Mouse (Mus musculus) hindbrain, embryonic 11.5 days (tissue): ENCODE measurements around the gene Cdh11. TPM values are rescaled to one million over a fixed set of nuclear protein-coding genes. Genes with fewer than 3 reads are reported as not detected.

ENCODE experiments used
- ATAC-seq: fragments of 200-750 bp; cut with Nextera tagmentation; 2 replicates; pipeline ENCODE4 v1.8.0; 2017; ENCODE audit warnings: mild to moderate bottlenecking, moderate TSS enrichment, moderate library complexity; ENCODE audit not compliant: low FRiP score
- DNase-seq: peaks from one replicate; pipeline ENCODE4 v3.0.0-alpha.2; 2015; ENCODE audit warnings: low spot score
- H3K27ac ChIP-seq: fragments of 300-500 bp; sonication (generic); 2 replicates; pipeline ENCODE4 v1.5.1; 2014; ENCODE audit warnings: mild to moderate bottlenecking, low read depth, low read length
- H3K27me3 ChIP-seq: fragments of 300-500 bp; sonication (generic); 2 replicates; pipeline ENCODE4 v1.6.1; 2014; ENCODE audit warnings: mild to moderate bottlenecking, low read length, moderate library complexity, mixed read lengths; ENCODE audit not compliant: control insufficient read depth, insufficient read depth
- H3K36me3 ChIP-seq: fragments of 300-500 bp; sonication (generic); 2 replicates; pipeline ENCODE4 v1.6.1; 2014; ENCODE audit warnings: mild to moderate bottlenecking, low read length, moderate library complexity, mixed read lengths; ENCODE audit not compliant: control insufficient read depth, insufficient read depth
- H3K4me1 ChIP-seq: fragments of 300-500 bp; sonication (generic); replicated peaks from 2 replicates; pipeline ENCODE4 v1.6.1; 2014; ENCODE audit warnings: low read length, mixed read lengths; ENCODE audit not compliant: control insufficient read depth, insufficient read depth
- H3K4me2 ChIP-seq: fragments of 300-500 bp; sonication (generic); replicated peaks from 2 replicates; pipeline ENCODE4 v1.6.1; 2014; ENCODE audit warnings: mild to moderate bottlenecking, low read depth, low read length
- H3K4me3 ChIP-seq: fragments of 300-500 bp; sonication (generic); 2 replicates; pipeline ENCODE4 v1.5.1; 2014; ENCODE audit warnings: low read depth, low read length
- H3K9ac ChIP-seq: fragments of 300-500 bp; sonication (generic); 2 replicates; pipeline ENCODE4 v1.6.1; 2014; ENCODE audit warnings: low read depth, low read length
- H3K9me3 ChIP-seq: fragments of 300-500 bp; sonication (generic); 2 replicates; pipeline ENCODE4 v1.6.1; 2016; ENCODE audit warnings: low read length; ENCODE audit not compliant: control insufficient read depth
- WGBS: fragments of 180-500 bp; shearing (Covaris S2); extraction: QIAGEN DNeasy Blood & Tissue Kit; methylation state at CpG from one replicate; pipeline ENCODE4 v1.1.7; 2014; 5-methylcytosine and 5-hydroxymethylcytosine counted together
- polyA plus RNA-seq: library from polyadenylated mRNA; unstranded; fragments of >200 nt; fragmentation: Nextera tagmentation; extraction: Ambion mirVana; gene quantifications from 2 replicates; pipeline ENCODE4 v1.2.1, GENCODE M21; 2014

The Cdh11 gene
- polyA plus RNA-seq, 1 experiment from 2014 or later, result 81.7 TPM

DNA sequence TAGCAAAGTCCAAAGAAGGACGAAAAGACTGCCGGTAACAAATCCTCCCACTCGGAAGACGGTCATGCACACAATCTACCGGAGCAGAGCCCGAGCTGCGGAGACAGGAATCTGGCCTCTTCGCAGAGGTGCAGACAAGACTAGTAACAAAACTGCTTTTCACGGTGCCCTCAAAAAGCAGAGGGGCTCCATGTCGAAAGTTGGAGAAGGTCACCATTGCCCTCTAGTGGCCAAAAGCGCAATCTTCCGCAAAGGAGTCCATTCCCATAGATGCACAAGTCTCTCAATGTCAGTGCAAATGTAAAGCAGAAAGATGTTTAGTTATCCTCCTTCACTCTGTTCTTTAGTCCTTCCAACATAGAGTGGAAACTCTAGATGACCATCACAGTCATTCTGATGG is 4.5 kb downstream of the Cdh11 start:
- 0% methylated on average over 12 of the region's 12 CpGs for WGBS

GRCm38 (mm10) chr8:102774594-102774993 is 10.8 kb downstream of the Cdh11 start:
- DNase-seq (no peak), ATAC-seq (no peak)
- Histone ChIP-seq H3K36me3 (no peaks in the 10 kb centered on the region), H3K4me2 (no peak overlapping the region), H3K4me3 (no peak overlapping the region), H3K4me1 (no peaks in the 10 kb centered on the region), H3K27ac (no peak overlapping the region), H3K27me3 (no peaks in the 10 kb centered on the region), H3K9me3 (no peaks in the 10 kb centered on the region), H3K9ac (no peak overlapping the region)
- WGBS, result 88% methylated on average over 1 of the region's 1 CpGs

More for the DNA sequence above, 4.5 kb downstream of the Cdh11 start:
- Histone ChIP-seq H3K4me2 (peak overlapping the region; percentile 44), H3K27ac (no peak overlapping the region), H3K36me3 (no peaks in the 10 kb centered on the region), H3K9me3 (no peaks in the 10 kb centered on the region), H3K27me3 (peaks cover 3% of the 10 kb centered on the region; the same call in 1 of the 2 replicates), H3K9ac (peak overlapping the region; percentile 24; the same call in 1 of the 2 replicates), H3K4me3 (peak overlapping the region; percentile 32), H3K4me1 (peaks cover 4% of the 10 kb centered on the region)
- DNase-seq (peak; percentile 92), ATAC-seq (peak; percentile 6; the same call in 1 of the 2 replicates)

DNA sequence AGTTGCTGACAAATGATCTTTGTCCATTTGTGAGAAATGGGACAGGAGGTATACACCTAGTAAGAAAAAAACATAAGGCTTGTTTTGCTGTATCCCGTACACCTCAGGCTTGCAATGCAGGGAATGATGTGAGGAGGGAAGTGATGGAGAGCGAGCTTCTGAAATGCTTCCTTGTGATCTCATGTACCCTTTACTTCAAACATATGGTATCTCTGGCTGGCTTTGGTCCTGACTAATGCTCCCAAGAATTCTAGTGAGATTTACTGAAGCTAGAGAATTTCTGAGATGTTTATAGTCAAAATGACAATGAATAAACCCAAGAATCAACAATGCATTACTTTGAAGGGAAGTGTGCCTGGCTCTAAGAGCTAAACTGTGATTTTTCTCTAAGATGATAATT is 14.0 kb downstream of the Cdh11 start:
- no peak overlapping the region for H3K4me3 ChIP-seq
- no peaks in the 10 kb centered on the region for H3K4me1 ChIP-seq
- ATAC-seq (no peak), DNase-seq (no peak)
- H3K9me3 ChIP-seq, result no peaks in the 10 kb centered on the region
- no peak overlapping the region for H3K27ac ChIP-seq
- H3K9ac ChIP-seq, result no peak overlapping the region
- WGBS, result 91% methylated on average over 2 of the region's 2 CpGs
- H3K27me3 ChIP-seq, result no peaks in the 10 kb centered on the region
- no peaks in the 10 kb centered on the region for H3K36me3 ChIP-seq
- H3K4me2 ChIP-seq, result no peak overlapping the region

DNA sequence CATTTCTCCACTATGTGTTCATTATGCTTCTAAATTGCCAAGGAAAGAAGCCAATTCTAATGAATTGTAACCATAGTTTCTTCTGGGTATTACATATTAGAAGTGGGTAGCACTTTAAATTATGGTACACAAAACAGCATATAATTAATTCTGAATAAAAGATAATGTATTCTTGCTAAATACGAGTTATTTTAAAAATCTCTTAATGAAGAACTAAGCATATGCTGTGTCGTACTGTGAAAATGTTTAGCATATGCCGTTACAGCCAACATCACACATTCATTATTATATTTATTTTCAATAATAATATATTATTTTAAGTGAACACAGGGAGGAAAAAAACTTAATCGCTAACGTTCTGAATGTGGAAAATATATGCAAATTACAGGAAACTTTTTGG is 31.6 kb downstream of the Cdh11 start:
- Histone ChIP-seq H3K27me3 (no peaks in the 10 kb centered on the region), H3K36me3 (no peaks in the 10 kb centered on the region), H3K4me3 (no peak overlapping the region), H3K9me3 (no peaks in the 10 kb centered on the region), H3K9ac (no peak overlapping the region), H3K27ac (no peak overlapping the region), H3K4me2 (no peak overlapping the region), H3K4me1 (no peaks in the 10 kb centered on the region)
- 93% methylated on average over 5 of the region's 5 CpGs for WGBS
- DNase-seq, result no peak
- ATAC-seq, result no peak

GRCm38 (mm10) chr8:102742940-102743339 is 42.5 kb downstream of the Cdh11 start:
- Histone ChIP-seq H3K27ac (no peak overlapping the region), H3K4me3 (no peak overlapping the region), H3K27me3 (no peaks in the 10 kb centered on the region), H3K36me3 (no peaks in the 10 kb centered on the region), H3K9me3 (no peaks in the 10 kb centered on the region), H3K9ac (no peak overlapping the region), H3K4me2 (no peak overlapping the region), H3K4me1 (no peaks in the 10 kb centered on the region)
- DNase-seq (no peak), ATAC-seq (no peak)
- 82% methylated on average over 3 of the region's 3 CpGs for WGBS

DNA sequence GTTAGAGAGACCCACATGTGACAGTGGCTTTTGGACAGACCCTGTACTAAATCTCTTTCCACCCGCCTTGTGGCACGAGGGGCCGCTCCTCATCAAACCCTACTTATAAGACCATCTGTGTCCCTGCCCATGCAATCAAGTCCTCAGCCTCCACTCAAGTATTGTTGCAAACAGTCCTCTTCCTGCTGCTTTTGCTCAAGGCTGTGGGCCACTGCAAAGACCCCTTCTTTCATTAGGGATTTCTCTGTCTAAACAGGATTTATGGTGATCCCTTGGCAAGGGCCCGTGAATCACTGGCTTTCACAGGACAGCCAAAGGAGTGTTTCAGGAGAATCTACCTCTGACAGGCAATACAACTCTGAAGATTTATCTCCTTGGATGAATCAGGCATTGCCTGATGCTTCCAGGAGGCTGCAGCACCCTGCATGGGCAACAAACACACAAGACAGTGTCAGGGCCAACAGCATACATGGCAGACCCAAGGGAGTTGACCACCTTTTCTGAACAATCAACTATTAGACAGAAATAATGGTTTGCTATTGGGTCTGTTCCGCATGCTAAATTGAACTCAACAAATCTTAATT is 43.3 kb downstream of the Cdh11 start:
- no peak for ATAC-seq

DNA sequence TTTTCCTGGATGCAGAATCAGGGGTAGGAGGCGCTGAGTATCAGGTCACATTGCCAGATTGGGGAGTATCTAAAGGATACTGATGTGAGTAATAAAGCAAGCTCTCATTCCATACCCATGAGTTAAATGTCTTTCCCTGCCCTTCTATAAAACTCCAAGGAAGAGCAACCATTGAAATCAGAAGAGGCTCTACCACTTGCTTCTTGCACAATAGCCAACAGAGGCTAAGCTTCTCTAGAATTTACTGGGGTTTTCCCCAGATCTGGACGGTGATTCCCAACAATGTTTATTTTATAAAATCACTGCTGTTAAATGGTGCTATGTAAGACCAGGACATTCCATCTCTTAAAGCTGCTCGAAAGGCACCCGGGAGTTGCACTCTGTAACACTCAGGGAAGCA is 44.5 kb downstream of the Cdh11 start:
- no peaks in the 10 kb centered on the region for H3K27me3 ChIP-seq
- no peaks in the 10 kb centered on the region for H3K4me1 ChIP-seq
- H3K9me3 ChIP-seq, result no peaks in the 10 kb centered on the region
- DNase-seq, result no peak
- H3K9ac ChIP-seq, result no peak overlapping the region
- no peaks in the 10 kb centered on the region for H3K36me3 ChIP-seq
- no peak for ATAC-seq
- 87% methylated on average over 4 of the region's 4 CpGs for WGBS
- no peak overlapping the region for H3K4me2 ChIP-seq
- H3K4me3 ChIP-seq, result no peak overlapping the region
- H3K27ac ChIP-seq, result no peak overlapping the region

More for the DNA sequence above, 43.3 kb downstream of the Cdh11 start:
- H3K27me3 ChIP-seq, result no peaks in the 10 kb centered on the region
- H3K36me3 ChIP-seq, result no peaks in the 10 kb centered on the region
- no peaks in the 10 kb centered on the region for H3K9me3 ChIP-seq
- no peak for DNase-seq
- no peak overlapping the region for H3K4me2 ChIP-seq
- no peak overlapping the region for H3K9ac ChIP-seq
- H3K4me3 ChIP-seq, result no peak overlapping the region
- H3K4me1 ChIP-seq, result no peaks in the 10 kb centered on the region
- 90% methylated on average over 5 of the region's 5 CpGs for WGBS
- H3K27ac ChIP-seq, result no peak overlapping the region

GRCm38 (mm10) chr8:102738961-102739487 is 46.4 kb downstream of the Cdh11 start:
- WGBS, result 84% methylated on average over 7 of the region's 7 CpGs
- Histone ChIP-seq H3K36me3 (no peaks in the 10 kb centered on the region), H3K9ac (no peak overlapping the region), H3K9me3 (no peaks in the 10 kb centered on the region), H3K4me2 (no peak overlapping the region), H3K27me3 (no peaks in the 10 kb centered on the region), H3K4me3 (no peak overlapping the region), H3K27ac (no peak overlapping the region), H3K4me1 (no peaks in the 10 kb centered on the region)
- no peak for DNase-seq
- ATAC-seq, result no peak

DNA sequence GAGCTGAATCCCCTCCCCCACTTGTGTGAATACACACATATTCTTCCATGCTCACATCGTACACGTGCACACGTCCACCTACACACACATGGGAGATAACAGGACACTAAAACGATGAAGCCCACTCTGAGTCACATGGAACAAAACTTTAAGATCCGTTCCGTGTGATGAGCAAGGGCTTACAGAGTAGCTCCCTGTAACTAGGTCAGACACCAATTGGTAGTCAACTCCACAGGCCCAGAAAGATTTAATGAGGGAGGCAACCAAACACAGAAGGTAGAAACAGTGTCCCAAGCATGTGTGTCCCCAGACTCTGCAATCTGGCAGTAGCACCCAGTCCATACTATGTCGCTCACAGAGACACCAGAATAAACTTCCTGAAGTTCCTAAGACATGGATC is 47.0 kb downstream of the Cdh11 start:
- WGBS, result 95% methylated on average over 7 of the region's 7 CpGs
- H3K9me3 ChIP-seq, result no peaks in the 10 kb centered on the region
- ATAC-seq, result no peak
- no peaks in the 10 kb centered on the region for H3K27me3 ChIP-seq
- H3K36me3 ChIP-seq, result no peaks in the 10 kb centered on the region
- no peaks in the 10 kb centered on the region for H3K4me1 ChIP-seq
- DNase-seq, result no peak
- no peak overlapping the region for H3K4me3 ChIP-seq
- H3K9ac ChIP-seq, result no peak overlapping the region
- no peak overlapping the region for H3K27ac ChIP-seq
- no peak overlapping the region for H3K4me2 ChIP-seq
